Mouse (Mus musculus) adrenal gland, postnatal 14 days (tissue): ENCODE results near the gene Abhd16b. TPM values are rescaled to one million over a fixed set of nuclear protein-coding genes. Genes with fewer than 3 reads are reported as not detected.

Experiments used
- DNase-seq: peaks from one replicate; pipeline ENCODE4 v3.0.0; 2021; ENCODE audit warnings: mixed read lengths
- long read RNA-seq, 2 experiments: library from polyadenylated mRNA; stranded (forward); transcript quantifications; one replicate each; pipeline ENCODE4 v2.0.0; 2021
- total RNA-seq: library from RNA; stranded (reverse); gene quantifications from 2 replicates; pipeline ENCODE4 v1.2.3, GENCODE M21; 2021

Abhd16b gene
- not detected in 2 replicates for total RNA-seq
- long read RNA-seq, experiment 1: 0 reads
- long read RNA-seq, experiment 2: 0 reads

- DNase-seq: no peak
Measured at GRCm38 (mm10) chr2:181493156-181493927, at the start of gene Abhd16b. Gene Abhd16b, plus strand, starts transcription at chr2:181493206.

- no peak for DNase-seq
Measured at GRCm38 (mm10) chr2:181452181-181452580, 40.8 kb upstream of the Abhd16b start.

DNA sequence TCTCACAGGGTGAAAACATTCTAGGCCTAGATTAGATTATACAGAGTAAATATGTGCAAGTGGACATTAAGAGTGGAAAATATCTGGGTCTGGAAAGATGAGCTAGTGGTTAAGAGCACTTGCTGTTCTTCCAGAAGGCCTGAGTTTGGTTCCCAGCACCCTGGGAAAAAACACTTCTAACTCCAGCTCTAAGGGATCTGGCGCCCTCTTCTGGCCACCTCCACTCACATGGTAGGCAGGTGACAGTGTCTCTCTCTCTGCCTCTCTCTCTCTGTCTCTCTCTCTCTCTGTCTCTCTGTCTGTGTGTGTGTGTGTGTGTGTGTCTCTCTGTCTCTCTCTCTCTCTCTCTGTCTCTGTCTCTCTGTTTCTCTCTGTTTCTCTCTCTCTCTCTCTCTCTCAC lies 39.7 kb upstream of the Abhd16b start:
- no peak for DNase-seq

- DNase-seq: peak; percentile 18
Measured at GRCm38 (mm10) chr2:181455899-181456298, 37.1 kb upstream of the Abhd16b start.

DNA sequence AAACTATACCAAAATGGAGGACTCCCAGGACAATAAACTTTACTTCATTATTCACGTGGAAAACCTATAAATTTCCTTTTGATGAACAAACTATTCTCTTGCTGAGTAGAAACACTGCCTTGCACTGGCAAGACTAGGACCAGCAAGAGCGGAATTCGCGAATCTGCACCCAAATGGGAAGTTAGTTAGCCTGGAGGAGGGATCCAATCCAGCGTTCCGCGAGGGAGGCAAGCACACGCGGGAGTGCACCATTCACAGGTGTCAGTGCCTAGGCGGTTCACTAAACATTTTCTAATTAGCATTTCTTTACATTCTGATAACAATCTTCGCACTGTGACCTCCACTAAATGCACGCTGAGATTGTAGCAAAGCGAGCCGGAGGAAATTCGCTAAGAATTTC lies 35.2 kb upstream of the Abhd16b start:
- DNase-seq: peak; percentile 61

DNA sequence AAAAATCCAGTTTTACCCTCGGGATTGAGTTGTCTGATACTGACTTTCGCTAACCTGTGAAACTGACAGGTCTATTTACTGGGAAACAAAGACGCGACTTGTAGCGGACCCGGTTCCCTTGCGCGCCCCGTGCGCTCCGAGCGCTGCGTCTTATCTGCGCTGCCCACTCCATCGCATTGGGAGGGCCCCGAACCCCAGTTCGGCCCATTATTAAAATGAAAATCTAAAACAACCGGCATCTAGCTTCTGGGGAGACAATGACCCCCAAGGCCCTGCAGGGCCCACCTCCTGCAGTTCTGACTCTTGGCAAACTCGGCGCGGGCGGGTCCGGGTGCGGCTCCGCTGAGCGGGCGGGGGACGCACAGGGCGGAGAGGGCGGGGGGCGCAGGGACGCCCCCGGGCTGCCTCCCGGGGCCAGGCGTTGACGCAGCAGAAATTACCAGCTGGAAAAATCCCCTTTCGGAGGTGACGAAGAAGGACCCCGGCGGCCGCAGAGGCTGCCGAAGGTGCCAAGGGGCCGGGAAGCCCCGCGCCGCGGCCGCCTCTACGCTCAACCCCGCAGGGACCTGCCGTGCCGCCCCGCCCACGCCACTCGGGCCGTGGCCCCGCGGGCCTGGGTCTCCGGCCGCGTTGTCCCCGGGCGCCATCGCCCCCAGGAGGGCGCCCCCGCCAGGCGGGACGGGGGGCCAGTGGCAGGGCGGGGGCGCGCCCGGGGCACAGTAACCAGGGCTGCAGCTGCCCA lies 34.4 kb upstream of the Abhd16b start:
- peak; percentile 69 for DNase-seq

GRCm38 (mm10) chr2:181459153-181459672 lies 33.8 kb upstream of the Abhd16b start, which contains the start of gene Zbtb46:
Gene Zbtb46, minus strand, starts transcription at chr2:181459426.
- peak; percentile 96 for DNase-seq

- DNase-seq: peak; percentile 85
Measured at GRCm38 (mm10) chr2:181459673-181460621, 33.1 kb upstream of the Abhd16b start.

GRCm38 (mm10) chr2:181461536-181462100 lies 31.4 kb upstream of the Abhd16b start:
- DNase-seq: no peak

DNA sequence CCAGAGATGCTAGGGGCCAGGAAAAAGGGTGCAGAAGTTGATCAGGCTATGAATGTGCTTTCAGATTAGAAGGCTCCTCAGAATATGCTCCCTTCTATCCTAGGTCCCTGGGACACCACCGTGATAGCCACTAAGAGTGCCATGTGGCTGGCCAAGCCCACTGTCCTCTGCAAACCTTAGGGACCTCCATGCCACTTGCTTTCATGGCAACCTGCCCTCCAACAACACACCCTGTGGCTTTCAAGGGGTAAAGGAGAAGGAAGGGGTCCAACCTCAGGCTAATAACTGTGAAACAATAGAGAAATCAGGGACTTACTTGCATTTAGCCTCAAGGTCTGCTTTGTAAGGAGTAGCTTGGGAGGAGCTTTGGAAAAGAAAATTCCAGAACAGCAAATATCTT lies 30.4 kb upstream of the Abhd16b start:
- no peak for DNase-seq

- peak; percentile 88 for DNase-seq
Measured at GRCm38 (mm10) chr2:181463008-181463738, 29.8 kb upstream of the Abhd16b start.

GRCm38 (mm10) chr2:181465423-181465822 lies 27.6 kb upstream of the Abhd16b start:
- DNase-seq: peak; percentile 53

- no peak for DNase-seq
Measured at GRCm38 (mm10) chr2:181470285-181470684, 22.7 kb upstream of the Abhd16b start.

GRCm38 (mm10) chr2:181471246-181471645 lies 21.8 kb upstream of the Abhd16b start:
- peak; percentile 72 for DNase-seq

DNA sequence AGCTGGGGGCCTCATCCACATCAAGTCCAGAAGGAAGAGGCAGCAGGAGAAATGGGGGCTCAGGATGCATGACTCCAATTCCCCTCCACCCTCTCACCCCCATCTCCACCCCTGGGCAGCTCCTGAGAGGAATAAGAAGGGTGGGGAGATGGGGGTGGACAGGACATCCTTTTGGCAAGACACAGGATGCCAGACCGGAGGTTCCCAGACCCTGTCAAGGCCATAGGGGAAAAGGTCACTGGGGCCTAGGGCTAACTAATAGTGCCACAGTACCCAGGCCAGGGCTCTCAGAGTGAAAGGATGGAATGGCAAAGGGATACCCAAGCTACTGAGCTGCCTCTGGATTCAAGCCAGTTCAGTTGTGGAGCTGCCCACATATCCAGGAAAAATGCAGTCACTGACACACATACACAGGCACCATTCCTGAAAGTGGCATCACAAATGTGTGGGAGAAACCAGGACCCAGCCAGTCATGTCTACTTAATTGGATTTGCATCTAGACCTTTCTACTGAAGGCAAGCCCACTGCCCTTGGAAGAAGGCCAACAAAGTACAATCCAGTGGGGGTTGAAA lies 20.7 kb upstream of the Abhd16b start:
- peak; percentile 46 for DNase-seq

DNA sequence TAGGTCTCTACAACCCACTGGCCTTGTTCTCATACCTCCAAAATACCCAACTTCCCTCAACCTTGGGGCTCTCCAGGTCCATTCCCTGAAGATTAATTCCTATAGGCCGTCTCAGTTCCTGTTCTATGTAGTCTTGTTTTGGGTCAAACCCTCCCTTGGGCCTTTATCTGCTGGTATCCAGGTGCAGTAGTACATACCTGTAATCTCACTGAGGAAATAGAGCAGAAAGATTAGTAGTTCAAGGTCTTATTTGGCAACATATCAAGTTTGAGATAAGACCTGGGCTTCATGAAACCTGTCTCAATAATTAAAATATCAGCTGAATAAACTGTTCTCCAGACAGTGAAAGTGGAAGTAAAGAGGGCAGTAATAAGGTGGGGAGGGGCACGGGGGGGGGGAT lies 9.9 kb upstream of the Abhd16b start:
- no peak for DNase-seq

GRCm38 (mm10) chr2:181483562-181484318 lies 9.3 kb upstream of the Abhd16b start:
- peak; percentile 63 for DNase-seq

DNA sequence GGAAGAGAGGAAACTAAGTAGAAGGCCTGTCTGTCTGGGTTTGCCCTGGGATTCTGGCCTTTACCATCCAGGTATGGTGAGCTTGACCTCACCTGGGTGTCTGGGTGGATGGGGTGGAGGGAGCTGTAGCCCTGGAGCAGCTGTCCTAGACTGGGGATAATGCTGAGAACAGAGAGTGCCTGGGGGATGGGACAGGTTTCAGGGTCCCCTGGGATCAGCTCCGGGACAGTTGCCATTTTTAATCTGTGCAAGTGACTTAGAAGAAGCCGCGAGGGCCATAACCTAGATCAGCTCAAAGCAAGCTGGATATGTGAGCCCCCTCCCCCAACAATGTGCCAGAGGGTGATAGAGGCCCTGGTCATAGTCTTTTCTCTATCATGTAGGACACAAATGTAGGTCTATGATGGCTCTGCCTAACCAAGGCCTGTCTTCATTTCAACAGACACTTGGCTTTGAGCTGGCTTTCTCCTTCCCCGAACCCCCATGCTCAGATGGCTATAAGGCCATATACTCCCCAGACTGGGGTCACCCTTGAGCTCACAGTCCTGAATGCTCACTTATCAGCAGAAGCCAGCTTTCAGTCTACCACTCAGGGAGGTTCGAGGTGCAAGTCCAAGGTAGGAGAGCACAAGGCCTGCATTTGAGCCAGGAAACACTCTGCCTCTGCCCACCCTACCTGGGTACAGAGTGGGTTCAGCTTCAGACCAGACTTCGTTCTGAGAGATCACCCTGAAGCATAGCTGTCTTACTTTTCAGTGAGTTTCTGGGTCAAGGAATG lies 8.4 kb upstream of the Abhd16b start:
- peak; percentile 68 for DNase-seq

GRCm38 (mm10) chr2:181485741-181486140 lies 7.3 kb upstream of the Abhd16b start:
- DNase-seq: no peak
